Mouse (Mus musculus): ENCODE results near the gene Retn. TPM values are rescaled to one million over a fixed set of nuclear protein-coding genes. Genes with fewer than 3 reads are reported as not detected.

Gene Retn
- polyA plus RNA-seq, 1 experiment from 2014 or later, result not detected

GRCm38 (mm10) chr8:3648990-3649389 is 6.6 kb upstream of the Retn start:
- 47% methylated on average over 1 of the region's 1 CpGs for WGBS (ENCODE audit: insufficient replicate concordance)
- no peak overlapping the region; the same call in 1 of the 2 replicates for H3K4me2 ChIP-seq
- no peak for ATAC-seq (replicated peaks; ENCODE audit: insufficient number of reproducible peaks, low FRiP score, low TSS enrichment)
- H3K9me3 ChIP-seq (replicated peaks; ENCODE audit: control insufficient read depth, low read length), result no peaks in the 10 kb centered on the region
- no peak overlapping the region for H3K4me3 ChIP-seq (ENCODE audit: low read depth, low read length)
- H3K9ac ChIP-seq (ENCODE audit: low read depth, low read length), result no peak overlapping the region
- H3K4me1 ChIP-seq (ENCODE audit: control insufficient read depth, insufficient read depth, low read length), result no peaks in the 10 kb centered on the region
- H3K27ac ChIP-seq (ENCODE audit: low read depth, low read length), result no peak overlapping the region
- no peaks in the 10 kb centered on the region for H3K36me3 ChIP-seq (ENCODE audit: control insufficient read depth, insufficient read depth, low read length)
- no peaks in the 10 kb centered on the region for H3K27me3 ChIP-seq (ENCODE audit: control insufficient read depth, insufficient read depth, low read length)

GRCm38 (mm10) chr8:3652845-3653244 is 2.7 kb upstream of the Retn start:
- no peak overlapping the region for H3K27ac ChIP-seq (ENCODE audit: low read depth, low read length)
- no peak overlapping the region for H3K4me3 ChIP-seq (ENCODE audit: low read depth, low read length)
- H3K4me2 ChIP-seq, result no peak overlapping the region
- no peak overlapping the region for H3K9ac ChIP-seq (ENCODE audit: low read depth, low read length)
- no peaks in the 10 kb centered on the region for H3K36me3 ChIP-seq (ENCODE audit: control insufficient read depth, insufficient read depth, low read length)
- 61% methylated on average over 3 of the region's 3 CpGs for WGBS (ENCODE audit: insufficient replicate concordance)
- H3K27me3 ChIP-seq (ENCODE audit: control insufficient read depth, insufficient read depth, low read length), result no peaks in the 10 kb centered on the region
- no peak for ATAC-seq (replicated peaks; ENCODE audit: insufficient number of reproducible peaks, low FRiP score, low TSS enrichment)
- H3K4me1 ChIP-seq (ENCODE audit: control insufficient read depth, insufficient read depth, low read length), result no peaks in the 10 kb centered on the region
- no peaks in the 10 kb centered on the region for H3K9me3 ChIP-seq (replicated peaks; ENCODE audit: control insufficient read depth, low read length)

GRCm38 (mm10) chr8:3654726-3655508 is 653 bp upstream of the Retn start:
- Histone ChIP-seq H3K36me3 (ENCODE audit: control insufficient read depth, insufficient read depth, low read length) (no peaks in the 10 kb centered on the region), H3K9ac (ENCODE audit: low read depth, low read length) (no peak overlapping the region), H3K27me3 (ENCODE audit: control insufficient read depth, insufficient read depth, low read length) (no peaks in the 10 kb centered on the region), H3K27ac (ENCODE audit: low read depth, low read length) (no peak overlapping the region), H3K4me1 (ENCODE audit: control insufficient read depth, insufficient read depth, low read length) (no peaks in the 10 kb centered on the region), H3K4me2 (no peak overlapping the region), H3K9me3 (replicated peaks; ENCODE audit: control insufficient read depth, low read length) (no peaks in the 10 kb centered on the region), H3K4me3 (ENCODE audit: low read depth, low read length) (no peak overlapping the region)
- no peak for ATAC-seq (replicated peaks; ENCODE audit: insufficient number of reproducible peaks, low FRiP score, low TSS enrichment)
- 66% methylated on average over 11 of the region's 11 CpGs for WGBS (ENCODE audit: insufficient replicate concordance)

GRCm38 (mm10) chr8:3656725-3657381 is 1.3 kb downstream of the Retn start:
- H3K27me3 ChIP-seq (ENCODE audit: control insufficient read depth, insufficient read depth, low read length), result no peaks in the 10 kb centered on the region
- 27% methylated on average over 7 of the region's 7 CpGs for WGBS (ENCODE audit: insufficient replicate concordance)
- H3K27ac ChIP-seq (ENCODE audit: low read depth, low read length), result no peak overlapping the region
- H3K4me3 ChIP-seq (ENCODE audit: low read depth, low read length), result no peak overlapping the region
- H3K36me3 ChIP-seq (ENCODE audit: control insufficient read depth, insufficient read depth, low read length), result no peaks in the 10 kb centered on the region
- no peaks in the 10 kb centered on the region for H3K9me3 ChIP-seq (replicated peaks; ENCODE audit: control insufficient read depth, low read length)
- H3K4me1 ChIP-seq (ENCODE audit: control insufficient read depth, insufficient read depth, low read length), result no peaks in the 10 kb centered on the region
- no peak for ATAC-seq (replicated peaks; ENCODE audit: insufficient number of reproducible peaks, low FRiP score, low TSS enrichment)
- H3K4me2 ChIP-seq, result no peak overlapping the region
- no peak overlapping the region for H3K9ac ChIP-seq (ENCODE audit: low read depth, low read length)

- Histone ChIP-seq H3K4me2 (no peak overlapping the region), H3K36me3 (ENCODE audit: control insufficient read depth, insufficient read depth, low read length) (no peaks in the 10 kb centered on the region), H3K27ac (ENCODE audit: low read depth, low read length) (no peak overlapping the region), H3K4me1 (ENCODE audit: control insufficient read depth, insufficient read depth, low read length) (no peaks in the 10 kb centered on the region), H3K9ac (ENCODE audit: low read depth, low read length) (no peak overlapping the region), H3K27me3 (ENCODE audit: control insufficient read depth, insufficient read depth, low read length) (no peaks in the 10 kb centered on the region), H3K9me3 (replicated peaks; ENCODE audit: control insufficient read depth, low read length) (no peaks in the 10 kb centered on the region), H3K4me3 (ENCODE audit: low read depth, low read length) (no peak overlapping the region)
- 71% methylated on average over 8 of the region's 8 CpGs for WGBS (ENCODE audit: insufficient replicate concordance)
- ATAC-seq (replicated peaks; ENCODE audit: insufficient number of reproducible peaks, low FRiP score, low TSS enrichment), result no peak
These were observed 5.3 kb downstream of the Retn start for GRCm38 (mm10) chr8:3660889-3661288.

- H3K4me3 ChIP-seq (ENCODE audit: low read depth, low read length), result no peak overlapping the region
- WGBS (ENCODE audit: insufficient replicate concordance), result 56% methylated on average over 5 of the region's 5 CpGs
- no peaks in the 10 kb centered on the region for H3K9me3 ChIP-seq (replicated peaks; ENCODE audit: control insufficient read depth, low read length)
- no peaks in the 10 kb centered on the region for H3K4me1 ChIP-seq (ENCODE audit: control insufficient read depth, insufficient read depth, low read length)
- H3K36me3 ChIP-seq (ENCODE audit: control insufficient read depth, insufficient read depth, low read length), result no peaks in the 10 kb centered on the region
- no peak overlapping the region for H3K4me2 ChIP-seq
- H3K27me3 ChIP-seq (ENCODE audit: control insufficient read depth, insufficient read depth, low read length), result no peaks in the 10 kb centered on the region
- no peak overlapping the region for H3K27ac ChIP-seq (ENCODE audit: low read depth, low read length)
- ATAC-seq (replicated peaks; ENCODE audit: insufficient number of reproducible peaks, low FRiP score, low TSS enrichment), result no peak
- no peak overlapping the region for H3K9ac ChIP-seq (ENCODE audit: low read depth, low read length)
These were observed 8.8 kb downstream of the Retn start for GRCm38 (mm10) chr8:3664405-3664804.

- no peak for ATAC-seq (replicated peaks; ENCODE audit: insufficient number of reproducible peaks, low FRiP score, low TSS enrichment)
- Histone ChIP-seq H3K27me3 (ENCODE audit: control insufficient read depth, insufficient read depth, low read length) (no peaks in the 10 kb centered on the region), H3K4me2 (no peak within 1 kb of the TSS), H3K4me3 (ENCODE audit: low read depth, low read length) (no peak within 1 kb of the TSS), H3K27ac (ENCODE audit: low read depth, low read length) (no peak within 1 kb of the TSS), H3K4me1 (ENCODE audit: control insufficient read depth, insufficient read depth, low read length) (no peaks in the 10 kb centered on the region), H3K9me3 (replicated peaks; ENCODE audit: control insufficient read depth, low read length) (no peaks in the 10 kb centered on the region), H3K9ac (ENCODE audit: low read depth, low read length) (no peak within 1 kb of the TSS), H3K36me3 (ENCODE audit: control insufficient read depth, insufficient read depth, low read length) (no peaks in the 10 kb centered on the region)
- WGBS (ENCODE audit: insufficient replicate concordance), result 74% methylated on average over 6 of the region's 6 CpGs
These were observed 9.9 kb downstream of the Retn start, which contains the start of gene Mcemp1 for GRCm38 (mm10) chr8:3665507-3665906. TSS of gene Mcemp1 (plus strand) at chr8:3665754.

- no peaks in the 10 kb centered on the region for H3K27me3 ChIP-seq (ENCODE audit: control insufficient read depth, insufficient read depth, low read length)
- H3K4me3 ChIP-seq (ENCODE audit: low read depth, low read length), result no peak overlapping the region
- no peak overlapping the region for H3K4me2 ChIP-seq
- no peaks in the 10 kb centered on the region for H3K9me3 ChIP-seq (replicated peaks; ENCODE audit: control insufficient read depth, low read length)
- no peaks in the 10 kb centered on the region for H3K36me3 ChIP-seq (ENCODE audit: control insufficient read depth, insufficient read depth, low read length)
- WGBS (ENCODE audit: insufficient replicate concordance), result 73% methylated on average over 2 of the region's 2 CpGs
- ATAC-seq (replicated peaks; ENCODE audit: insufficient number of reproducible peaks, low FRiP score, low TSS enrichment), result no peak
- H3K27ac ChIP-seq (ENCODE audit: low read depth, low read length), result no peak overlapping the region
- H3K4me1 ChIP-seq (ENCODE audit: control insufficient read depth, insufficient read depth, low read length), result no peaks in the 10 kb centered on the region; the same call in 1 of the 2 replicates
- H3K9ac ChIP-seq (ENCODE audit: low read depth, low read length), result no peak overlapping the region
These were observed 14.8 kb downstream of the Retn start for GRCm38 (mm10) chr8:3670388-3670787.

Measured in heart, embryonic 11.5 days (tissue).